Mouse (Mus musculus) embryonic facial prominence, embryonic 12.5 days (tissue): ENCODE measurements around the gene Slc17a5. TPM values are rescaled to one million over a fixed set of nuclear protein-coding genes. Genes with fewer than 3 reads are reported as not detected.

Experiments
- ATAC-seq: fragments of 200-750 bp; cut with Nextera tagmentation; 2 replicates; pipeline ENCODE4 v1.8.0; 2017; ENCODE audit not compliant: insufficient number of reproducible peaks, insufficient read depth, low FRiP score, low TSS enrichment
- H3K27ac ChIP-seq: fragments of 300-500 bp; sonication (generic); 2 replicates; pipeline ENCODE4 v1.5.1; 2016; ENCODE audit warnings: mild to moderate bottlenecking
- H3K27me3 ChIP-seq: fragments of 300-500 bp; sonication (generic); 2 replicates; pipeline ENCODE4 v1.6.1; 2016; ENCODE audit warnings: mild to moderate bottlenecking, moderate library complexity
- H3K36me3 ChIP-seq: fragments of 300-500 bp; sonication (generic); 2 replicates; pipeline ENCODE4 v1.6.1; 2016; ENCODE audit warnings: mild to moderate bottlenecking
- H3K4me1 ChIP-seq: fragments of 300-500 bp; sonication (generic); 2 replicates; pipeline ENCODE4 v1.6.1; 2016
- H3K4me2 ChIP-seq: fragments of 300-500 bp; sonication (generic); replicated peaks from 2 replicates; pipeline ENCODE4 v1.6.1; 2016; ENCODE audit warnings: mild to moderate bottlenecking, moderate library complexity
- H3K4me3 ChIP-seq: fragments of 300-500 bp; sonication (generic); 2 replicates; pipeline ENCODE4 v1.5.1; 2016; ENCODE audit warnings: mild to moderate bottlenecking
- H3K9ac ChIP-seq: fragments of 300-500 bp; sonication (generic); 2 replicates; pipeline ENCODE4 v1.6.1; 2016; ENCODE audit warnings: mild to moderate bottlenecking, moderate library complexity
- H3K9me3 ChIP-seq: fragments of 300-500 bp; sonication (generic); 2 replicates; pipeline ENCODE4 v1.6.1; 2016; ENCODE audit warnings: mild to moderate bottlenecking, moderate library complexity
- WGBS: fragments of 180-500 bp; shearing (Covaris S2); methylation state at CpG from one replicate; pipeline ENCODE4 v1.1.7; 2016; 5-methylcytosine and 5-hydroxymethylcytosine counted together
- polyA plus RNA-seq: library from polyadenylated mRNA; unstranded; fragments of >200 nt; fragmentation: Nextera tagmentation; extraction: Ambion mirVana; gene quantifications from 2 replicates; pipeline ENCODE4 v1.2.1, GENCODE M21; 2016

The Slc17a5 gene
- polyA plus RNA-seq, 1 experiment from 2014 or later = 17.4 TPM

DNA sequence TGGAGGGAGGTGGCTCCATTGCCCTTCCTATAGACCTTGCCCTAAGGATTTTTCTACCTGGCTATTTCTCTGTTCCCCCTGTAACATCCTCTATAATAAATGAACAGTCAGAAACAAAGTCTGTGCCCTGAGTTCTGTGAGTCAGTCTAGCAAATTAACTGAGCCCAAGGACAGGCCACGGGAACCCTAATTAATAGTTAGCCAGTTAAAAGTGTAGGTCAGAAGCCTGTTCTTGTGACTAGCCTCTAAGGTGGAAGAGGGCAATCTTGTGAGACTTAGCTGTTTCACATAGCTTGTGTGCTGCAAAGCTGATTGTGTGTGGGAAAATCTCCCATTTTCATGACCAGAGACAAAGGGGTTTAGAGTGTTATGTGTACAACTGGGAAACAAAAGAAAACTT, 30.8 kb downstream of the Slc17a5 start:
- H3K9me3 ChIP-seq = peaks cover 3% of the 10 kb centered on the region; the same call in 1 of the 2 replicates
- no peak overlapping the region for H3K4me3 ChIP-seq
- H3K4me1 ChIP-seq = no peaks in the 10 kb centered on the region
- H3K27me3 ChIP-seq = no peaks in the 10 kb centered on the region
- H3K27ac ChIP-seq = no peak overlapping the region
- 89% methylated on average over 1 of the region's 1 CpGs for WGBS
- no peak overlapping the region for H3K9ac ChIP-seq
- no peak for ATAC-seq
- H3K4me2 ChIP-seq = no peak overlapping the region
- H3K36me3 ChIP-seq = peaks cover 12% of the 10 kb centered on the region; the same call in 1 of the 2 replicates

- Histone ChIP-seq H3K4me1 (no peaks in the 10 kb centered on the region), H3K27me3 (no peaks in the 10 kb centered on the region), H3K4me3 (no peak overlapping the region), H3K4me2 (no peak overlapping the region), H3K27ac (no peak overlapping the region), H3K9ac (no peak overlapping the region), H3K9me3 (peaks cover 3% of the 10 kb centered on the region; the same call in 1 of the 2 replicates), H3K36me3 (peaks cover 12% of the 10 kb centered on the region; the same call in 1 of the 2 replicates)
- WGBS = 46% methylated on average over 12 of the region's 12 CpGs
- no peak for ATAC-seq
Observed at GRCm38 (mm10) chr9:78552984-78553383, 34.9 kb downstream of the Slc17a5 start.

DNA sequence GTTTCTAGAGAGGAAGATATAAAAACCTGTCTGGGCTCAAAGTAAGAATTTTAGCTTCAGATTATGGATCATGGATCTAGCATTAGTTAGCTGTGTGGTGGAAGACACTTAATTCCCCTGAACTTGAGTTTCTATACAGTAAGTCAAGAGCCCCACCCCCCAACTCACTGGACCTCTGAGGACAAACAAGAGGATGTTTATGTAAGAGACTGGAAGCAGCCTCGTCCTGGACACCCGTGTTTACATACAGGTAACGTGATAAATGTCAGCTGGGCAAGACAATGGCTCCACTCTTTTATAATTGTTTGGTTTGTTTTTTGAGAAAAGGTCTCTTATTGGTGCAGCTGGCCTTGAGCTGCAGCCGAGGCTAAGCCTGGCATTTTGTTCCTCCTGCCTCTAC, 36.1 kb downstream of the Slc17a5 start:
- no peak for ATAC-seq
- H3K4me1 ChIP-seq = no peaks in the 10 kb centered on the region
- peaks cover 13% of the 10 kb centered on the region for H3K36me3 ChIP-seq
- H3K27me3 ChIP-seq = no peaks in the 10 kb centered on the region
- H3K9me3 ChIP-seq = peaks cover 3% of the 10 kb centered on the region; the same call in 1 of the 2 replicates
- no peak overlapping the region for H3K27ac ChIP-seq
- no peak overlapping the region for H3K4me2 ChIP-seq
- no peak overlapping the region for H3K9ac ChIP-seq
- 63% methylated on average over 4 of the region's 4 CpGs for WGBS
- no peak overlapping the region for H3K4me3 ChIP-seq

DNA sequence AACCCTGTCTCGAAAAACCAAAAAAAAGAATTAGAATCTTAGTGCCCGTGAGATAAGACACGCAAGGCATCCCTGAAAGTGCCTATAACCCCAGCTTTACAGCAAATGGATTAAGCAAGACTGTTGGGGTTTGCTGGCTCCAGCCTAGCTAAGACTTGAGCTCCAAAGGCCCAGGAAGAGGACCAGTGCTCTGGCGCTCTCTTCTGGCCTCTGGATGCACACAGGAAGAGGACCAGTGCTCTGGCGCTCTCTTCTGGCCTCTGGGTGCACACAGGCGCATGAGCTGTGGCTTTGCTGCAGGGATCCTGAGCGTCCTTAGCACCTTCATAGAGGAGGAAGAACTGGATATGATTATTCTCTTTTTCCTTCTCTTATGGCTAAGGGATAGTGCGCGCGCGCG, 40.1 kb downstream of the Slc17a5 start:
- no peak for ATAC-seq

DNA sequence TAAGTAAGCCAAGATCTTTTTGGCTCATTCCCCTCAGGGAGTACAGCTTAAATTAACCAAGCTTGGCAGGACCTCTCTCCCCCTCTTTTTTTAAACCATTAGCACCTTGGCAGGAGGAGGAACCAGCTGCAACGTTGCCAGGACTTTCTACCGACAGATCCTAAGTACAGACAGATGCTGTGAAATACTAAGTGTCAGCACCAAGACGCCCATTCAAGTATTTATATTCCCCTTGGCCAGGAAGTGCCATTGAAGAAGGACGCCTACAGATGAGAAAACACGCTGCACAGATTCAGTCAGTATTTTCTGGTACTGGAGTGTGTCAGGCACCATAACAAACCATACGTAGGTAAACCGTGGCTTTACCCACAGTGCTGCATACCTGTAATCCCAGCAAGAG, 40.9 kb downstream of the Slc17a5 start:
- H3K36me3 ChIP-seq = peaks cover 5% of the 10 kb centered on the region
- H3K4me1 ChIP-seq = no peaks in the 10 kb centered on the region

More for the DNA sequence above, 40.1 kb downstream of the Slc17a5 start:
- peaks cover 3% of the 10 kb centered on the region; the same call in 1 of the 2 replicates for H3K9me3 ChIP-seq
- no peaks in the 10 kb centered on the region for H3K4me1 ChIP-seq
- no peak overlapping the region for H3K4me2 ChIP-seq
- H3K4me3 ChIP-seq = no peak overlapping the region
- WGBS = 80% methylated on average over 12 of the region's 12 CpGs
- H3K9ac ChIP-seq = no peak overlapping the region
- H3K36me3 ChIP-seq = peaks cover 11% of the 10 kb centered on the region
- H3K27ac ChIP-seq = no peak overlapping the region
- no peaks in the 10 kb centered on the region for H3K27me3 ChIP-seq

GRCm38 (mm10) chr9:78541758-78542157, 46.1 kb downstream of the Slc17a5 start:
- WGBS = 93% methylated on average over 13 of the region's 14 CpGs
- H3K4me1 ChIP-seq = no peaks in the 10 kb centered on the region
- H3K27ac ChIP-seq = no peak overlapping the region
- no peak overlapping the region for H3K4me3 ChIP-seq
- H3K27me3 ChIP-seq = no peaks in the 10 kb centered on the region
- H3K4me2 ChIP-seq = no peak overlapping the region
- H3K9ac ChIP-seq = no peak overlapping the region
- H3K9me3 ChIP-seq = no peaks in the 10 kb centered on the region
- no peaks in the 10 kb centered on the region for H3K36me3 ChIP-seq
- no peak for ATAC-seq

More for the DNA sequence above, 40.9 kb downstream of the Slc17a5 start:
- no peak overlapping the region for H3K27ac ChIP-seq
- ATAC-seq = no peak
- H3K9me3 ChIP-seq = no peaks in the 10 kb centered on the region
- H3K4me2 ChIP-seq = no peak overlapping the region
- no peak overlapping the region for H3K4me3 ChIP-seq
- WGBS = 75% methylated on average over 7 of the region's 7 CpGs
- H3K27me3 ChIP-seq = no peaks in the 10 kb centered on the region
- H3K9ac ChIP-seq = no peak overlapping the region

GRCm38 (mm10) chr9:78538421-78538820, 49.4 kb downstream of the Slc17a5 start:
- Histone ChIP-seq H3K9me3 (no peaks in the 10 kb centered on the region), H3K4me2 (no peak overlapping the region), H3K36me3 (no peaks in the 10 kb centered on the region), H3K9ac (no peak overlapping the region), H3K4me1 (no peaks in the 10 kb centered on the region), H3K4me3 (no peak overlapping the region), H3K27me3 (no peaks in the 10 kb centered on the region), H3K27ac (no peak overlapping the region)
- 49% methylated on average over 6 of the region's 6 CpGs for WGBS
- ATAC-seq = no peak

- Histone ChIP-seq H3K9ac (no peak overlapping the region), H3K27me3 (no peaks in the 10 kb centered on the region), H3K4me2 (no peak overlapping the region), H3K9me3 (no peaks in the 10 kb centered on the region), H3K27ac (no peak overlapping the region), H3K4me3 (no peak overlapping the region), H3K36me3 (no peaks in the 10 kb centered on the region), H3K4me1 (0 out of 2 replicates have a peak, but pooled peaks cover 4% of the 10 kb centered on the region)
- ATAC-seq = no peak
- 87% methylated on average over 9 of the region's 9 CpGs for WGBS
Observed at GRCm38 (mm10) chr9:78537154-78537873, 50.5 kb downstream of the Slc17a5 start.

DNA sequence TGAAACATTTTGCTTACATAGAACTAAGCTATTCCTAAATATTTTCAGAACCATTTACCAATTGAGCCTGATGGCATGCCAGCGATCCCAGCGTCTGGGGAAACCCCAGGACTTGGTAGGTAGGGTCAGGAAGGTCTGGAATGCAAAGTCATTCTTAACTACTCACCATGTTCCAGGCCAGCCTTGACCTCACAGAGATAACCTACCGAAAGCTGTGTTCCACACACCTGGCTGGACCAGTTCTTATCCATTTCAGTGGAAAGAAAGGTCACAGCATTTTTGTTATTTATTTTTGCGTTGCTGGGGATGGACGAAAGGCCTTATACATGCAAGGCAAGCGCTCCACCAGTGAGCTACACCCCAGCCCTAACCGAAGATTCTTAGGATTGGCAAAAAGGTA, 53.2 kb downstream of the Slc17a5 start:
- Histone ChIP-seq H3K27ac (no peak overlapping the region), H3K4me1 (0 out of 2 replicates have a peak, but pooled peaks cover 7% of the 10 kb centered on the region), H3K4me2 (no peak overlapping the region), H3K9ac (no peak overlapping the region), H3K27me3 (no peaks in the 10 kb centered on the region), H3K9me3 (no peaks in the 10 kb centered on the region), H3K4me3 (no peak overlapping the region), H3K36me3 (no peaks in the 10 kb centered on the region)
- ATAC-seq = no peak
- 91% methylated on average over 7 of the region's 7 CpGs for whole genome bisulfite sequencing

DNA sequence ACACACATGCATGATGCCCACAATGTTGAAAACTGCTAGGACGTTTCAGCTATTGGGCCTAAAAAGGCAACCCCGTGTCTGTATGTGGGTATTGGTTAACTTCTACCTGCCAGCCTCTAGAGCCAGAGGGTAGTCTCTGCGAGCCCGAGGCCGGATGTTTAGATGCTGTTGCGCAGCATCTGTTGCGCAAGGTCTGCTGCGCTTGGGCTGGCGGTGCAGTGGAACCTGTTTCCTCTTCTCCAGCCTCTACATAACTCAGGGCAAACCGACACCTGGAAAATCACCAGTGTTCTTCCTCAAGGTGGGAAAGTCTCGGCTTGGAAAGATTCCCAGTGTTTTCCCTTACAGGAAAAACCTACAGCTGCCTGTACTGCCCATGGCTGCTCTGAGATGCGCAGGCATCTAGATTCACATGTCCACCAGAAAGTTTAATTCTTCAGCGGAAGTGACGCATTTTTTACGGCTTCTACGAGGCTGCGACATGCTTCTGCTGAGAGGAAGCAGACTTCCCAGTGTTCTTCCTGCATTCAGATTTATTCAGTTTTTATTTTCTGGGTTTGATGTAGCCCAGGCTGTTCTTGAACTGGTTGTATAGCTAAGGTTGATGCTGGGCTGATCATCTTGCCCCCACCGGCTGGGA, 54.4 kb downstream of the Slc17a5 start:
- no peak overlapping the region for H3K27ac ChIP-seq
- ATAC-seq = no peak
- no peak overlapping the region for H3K4me3 ChIP-seq
- H3K9me3 ChIP-seq = no peaks in the 10 kb centered on the region
- no peak overlapping the region for H3K9ac ChIP-seq
- H3K36me3 ChIP-seq = no peaks in the 10 kb centered on the region
- H3K4me2 ChIP-seq = no peak overlapping the region
- no peaks in the 10 kb centered on the region for H3K27me3 ChIP-seq
- H3K4me1 ChIP-seq = 0 out of 2 replicates have a peak, but pooled peaks cover 7% of the 10 kb centered on the region
- WGBS = 81% methylated on average over 18 of the region's 18 CpGs

DNA sequence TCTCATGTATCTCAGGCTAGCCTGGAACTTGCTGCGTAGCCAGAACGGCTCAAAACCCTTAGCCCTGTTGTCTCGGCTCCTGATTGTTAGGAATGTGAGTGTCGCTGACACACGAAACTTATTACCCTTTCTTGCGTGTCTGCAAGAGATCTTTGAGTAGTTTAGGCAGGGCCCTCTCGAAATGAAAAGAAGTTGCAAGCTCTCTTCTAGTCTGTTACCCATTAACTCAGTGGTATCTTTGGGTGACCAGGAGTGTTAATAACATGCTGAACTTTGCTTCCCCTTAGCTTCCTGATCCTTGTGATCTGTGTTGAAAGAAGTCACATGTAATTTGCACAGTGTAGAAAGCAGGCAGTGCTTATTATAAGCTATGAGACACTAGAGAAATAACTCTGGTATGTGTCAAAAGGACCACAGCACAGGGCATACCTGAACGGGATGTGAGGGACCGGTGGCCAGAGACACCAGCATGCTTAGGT, 55.5 kb downstream of the Slc17a5 start:
- Histone ChIP-seq H3K4me3 (no peak overlapping the region), H3K9ac (no peak overlapping the region), H3K27me3 (no peaks in the 10 kb centered on the region)

DNA sequence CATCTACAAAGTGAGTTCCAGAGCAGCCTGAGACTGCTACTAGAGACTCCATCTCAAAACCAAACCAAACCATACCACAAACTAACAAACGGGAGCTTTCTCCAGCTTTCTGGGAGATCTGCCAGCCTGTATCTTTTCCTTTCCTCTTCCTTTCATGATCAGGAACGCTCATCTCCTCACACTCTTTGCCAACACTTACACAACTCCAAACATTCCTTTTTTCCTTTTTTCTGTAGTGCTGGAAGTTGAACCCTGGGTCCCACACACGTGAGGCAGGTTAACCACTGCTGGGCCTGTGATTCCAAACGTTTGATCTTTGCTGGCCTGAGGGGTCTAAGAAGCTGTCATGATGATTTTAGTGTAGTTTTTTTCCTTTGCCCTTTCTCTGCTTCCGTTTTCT, 56.0 kb downstream of the Slc17a5 start:
- 40% methylated on average over 5 of the region's 5 CpGs for WGBS
- Histone ChIP-seq H3K27ac (no peak overlapping the region), H3K9me3 (no peaks in the 10 kb centered on the region), H3K36me3 (no peaks in the 10 kb centered on the region), H3K9ac (no peak overlapping the region), H3K4me1 (0 out of 2 replicates have a peak, but pooled peaks cover 9% of the 10 kb centered on the region), H3K4me3 (no peak overlapping the region), H3K27me3 (no peaks in the 10 kb centered on the region), H3K4me2 (no peak overlapping the region)
- no peak for ATAC-seq

More for the DNA sequence above, 55.5 kb downstream of the Slc17a5 start:
- no peak overlapping the region for H3K4me2 ChIP-seq
- ATAC-seq = no peak
- no peak overlapping the region for H3K27ac ChIP-seq
- no peaks in the 10 kb centered on the region for H3K36me3 ChIP-seq
- WGBS = 32% methylated on average over 9 of the region's 9 CpGs
- 0 out of 2 replicates have a peak, but pooled peaks cover 9% of the 10 kb centered on the region for H3K4me1 ChIP-seq
- H3K9me3 ChIP-seq = no peaks in the 10 kb centered on the region
